In genomic region chr19:29826686-29827085, GRCm38 (mm10) we compare ENCODE assay signal across 9 mouse cellular contexts. TPM values are rescaled to one million over a fixed set of nuclear protein-coding genes. Genes with fewer than 3 reads are reported as not detected.
DNase-seq lines count a peak whose midpoint lies in the region; ATAC-seq and TF ChIP-seq lines count a peak whose summit lies in the region.
"Had no signal": no experiment of that assay in that cellular context is flagged by ENCODE, and none has a peak within 500 bp of the region (broad histone marks: within the 10 kb centered on the region; RNA-seq: fewer than 3 reads in every experiment).

No protein-coding gene starts in this region.

- TF ChIP-seq EP300 in MEL (IDR thresholded peaks at IDR 0.05; ENCODE audit: low read depth in 1 of 2, low read length in 2 of 2), result no peak

- DNase-seq in MEL (ENCODE audit: low read depth, low spot score), result peak; percentile 73
- DNase-seq in kidney, postnatal 0 days (ENCODE audit: low spot score), result peak; percentile 89
- DNase-seq in midbrain, postnatal 0 days (ENCODE audit: low spot score), result peak; percentile 70
- DNase-seq in B cell, adult 2 months, result no peak

- WGBS in hindbrain, embryonic 13.5 days, result 90% methylated on average over 1 of the region's 1 CpGs
- WGBS in hindbrain, embryonic 12.5 days, result 73% methylated on average over 1 of the region's 1 CpGs
- WGBS in forebrain, embryonic 16.5 days, result 71% methylated on average over 1 of the region's 1 CpGs
- 75% methylated on average over 1 of the region's 1 CpGs for WGBS in kidney, postnatal 0 days
- 81% methylated on average over 1 of the region's 1 CpGs for WGBS in midbrain, postnatal 0 days

- no peak overlapping the region for H3K4me3 ChIP-seq in hindbrain, embryonic 13.5 days
- H3K4me3 ChIP-seq in hindbrain, embryonic 12.5 days, result no peak overlapping the region
- H3K4me3 ChIP-seq in MEL (ENCODE audit: control insufficient read depth in 1 of 2, insufficient read depth in 1 of 2, low read depth in 2 of 2, low read length in 2 of 2), result no peak overlapping the region
- no peak overlapping the region for H3K4me3 ChIP-seq in forebrain, embryonic 16.5 days (replicated peaks; ENCODE audit: low read length)
- no peak overlapping the region for H3K4me3 ChIP-seq in kidney, postnatal 0 days (replicated peaks; ENCODE audit: low read depth, low read length)
- no peak overlapping the region for H3K4me3 ChIP-seq in midbrain, postnatal 0 days (ENCODE audit: low read depth, low read length)
- H3K4me3 ChIP-seq: limb, embryonic 12.5 days had no signal

- no peaks in the 10 kb centered on the region for H3K36me3 ChIP-seq in hindbrain, embryonic 13.5 days
- H3K36me3 ChIP-seq in hindbrain, embryonic 12.5 days, result no peaks in the 10 kb centered on the region
- H3K36me3 ChIP-seq in MEL (ENCODE audit: control insufficient read depth in 1 of 2, insufficient read depth in 2 of 2, low read length in 2 of 2), result peaks cover 0 to 9% of the 10 kb centered on the region in 2 experiments; a peak in 2 of 4 replicates
- H3K36me3 ChIP-seq in forebrain, embryonic 16.5 days (ENCODE audit: control insufficient read depth, insufficient read depth), result no peaks in the 10 kb centered on the region
- H3K36me3 ChIP-seq in kidney, postnatal 0 days (ENCODE audit: insufficient read depth, low read length), result no peaks in the 10 kb centered on the region
- no peaks in the 10 kb centered on the region for H3K36me3 ChIP-seq in midbrain, postnatal 0 days (ENCODE audit: insufficient read depth, low read length)
- H3K36me3 ChIP-seq: limb, embryonic 12.5 days had no signal

- no peak overlapping the region for H3K9ac ChIP-seq in hindbrain, embryonic 13.5 days
- H3K9ac ChIP-seq in hindbrain, embryonic 12.5 days, result no peak overlapping the region
- H3K9ac ChIP-seq in MEL (ENCODE audit: control insufficient read depth, low read depth, low read length, poor library complexity, severe bottlenecking), result no peak overlapping the region
- H3K9ac ChIP-seq in forebrain, embryonic 16.5 days (replicated peaks; ENCODE audit: low read depth, low read length), result no peak overlapping the region
- no peak overlapping the region for H3K9ac ChIP-seq in kidney, postnatal 0 days (ENCODE audit: low read depth, low read length)
- no peak overlapping the region for H3K9ac ChIP-seq in midbrain, postnatal 0 days (replicated peaks; ENCODE audit: low read length, poor library complexity, severe bottlenecking)
- H3K9ac ChIP-seq: limb, embryonic 12.5 days had no signal

- TF ChIP-seq CTCF in MEL (IDR thresholded peaks at IDR 0.05 in 2 of 3, conservative IDR thresholded peaks at IDR 0.05 in 1 of 3; ENCODE audit: control insufficient read depth in 1 of 3, insufficient read depth in 1 of 3, low read depth in 2 of 3, low read length in 3 of 3, poor library complexity in 1 of 3, severe bottlenecking in 1 of 3), result peak; percentile 62 to 91 (median 72)
- TF ChIP-seq CTCF in kidney, postnatal 0 days (IDR thresholded peaks at IDR 0.05; ENCODE audit: low read depth), result peak; percentile 86
- peak; percentile 86 for TF ChIP-seq CTCF in midbrain, postnatal 0 days (IDR thresholded peaks at IDR 0.05)

- H3K4me1 ChIP-seq in hindbrain, embryonic 13.5 days (replicated peaks), result no peaks in the 10 kb centered on the region
- H3K4me1 ChIP-seq in hindbrain, embryonic 12.5 days, result no peaks in the 10 kb centered on the region
- H3K4me1 ChIP-seq in MEL (ENCODE audit: control insufficient read depth in 1 of 2, insufficient read depth in 2 of 2, low read length in 2 of 2), result peaks cover 4 to 13% of the 10 kb centered on the region in 2 experiments; a peak in 3 of 4 replicates
- no peaks in the 10 kb centered on the region for H3K4me1 ChIP-seq in forebrain, embryonic 16.5 days (replicated peaks; ENCODE audit: control insufficient read depth, insufficient read depth, low read length)
- H3K4me1 ChIP-seq in kidney, postnatal 0 days (replicated peaks; ENCODE audit: insufficient read depth, low read length), result no peaks in the 10 kb centered on the region
- no peaks in the 10 kb centered on the region for H3K4me1 ChIP-seq in midbrain, postnatal 0 days (ENCODE audit: insufficient read depth, low read length)
- H3K4me1 ChIP-seq: limb, embryonic 12.5 days had no signal

- no peak overlapping the region for H3K4me2 ChIP-seq in hindbrain, embryonic 13.5 days
- no peak overlapping the region for H3K4me2 ChIP-seq in hindbrain, embryonic 12.5 days (replicated peaks)
- no peak overlapping the region for H3K4me2 ChIP-seq in forebrain, embryonic 16.5 days (ENCODE audit: low read length)
- H3K4me2 ChIP-seq in kidney, postnatal 0 days (ENCODE audit: low read length), result no peak overlapping the region
- H3K4me2 ChIP-seq in midbrain, postnatal 0 days (ENCODE audit: low read depth, low read length, poor library complexity, severe bottlenecking), result no peak overlapping the region
- H3K4me2 ChIP-seq: limb, embryonic 12.5 days had no signal

- no peaks in the 10 kb centered on the region for H3K27me3 ChIP-seq in hindbrain, embryonic 13.5 days
- no peaks in the 10 kb centered on the region for H3K27me3 ChIP-seq in hindbrain, embryonic 12.5 days
- no peaks in the 10 kb centered on the region; a peak in 1 of 4 replicates for H3K27me3 ChIP-seq in MEL (ENCODE audit: control insufficient read depth in 1 of 2, insufficient read depth in 2 of 2, low read length in 2 of 2)
- H3K27me3 ChIP-seq in forebrain, embryonic 16.5 days (replicated peaks; ENCODE audit: control insufficient read depth, insufficient read depth, low read length), result no peaks in the 10 kb centered on the region
- H3K27me3 ChIP-seq in kidney, postnatal 0 days (ENCODE audit: insufficient read depth, low read length), result no peaks in the 10 kb centered on the region
- H3K27me3 ChIP-seq in midbrain, postnatal 0 days (ENCODE audit: insufficient read depth, low read length), result no peaks in the 10 kb centered on the region
- H3K27me3 ChIP-seq: limb, embryonic 12.5 days had no signal

- H3K27ac ChIP-seq in hindbrain, embryonic 13.5 days, result no peak overlapping the region
- H3K27ac ChIP-seq in hindbrain, embryonic 12.5 days, result no peak overlapping the region
- no peak overlapping the region for H3K27ac ChIP-seq in MEL (ENCODE audit: control insufficient read depth, low read depth, low read length)
- no peak overlapping the region for H3K27ac ChIP-seq in forebrain, embryonic 16.5 days (ENCODE audit: low read length)
- H3K27ac ChIP-seq in kidney, postnatal 0 days, result no peak overlapping the region
- no peak overlapping the region for H3K27ac ChIP-seq in midbrain, postnatal 0 days (ENCODE audit: low read depth, low read length)
- H3K27ac ChIP-seq: limb, embryonic 12.5 days had no signal

- H3K9me3 ChIP-seq in hindbrain, embryonic 13.5 days, result no peaks in the 10 kb centered on the region
- H3K9me3 ChIP-seq in hindbrain, embryonic 12.5 days (replicated peaks), result no peaks in the 10 kb centered on the region
- no peaks in the 10 kb centered on the region for H3K9me3 ChIP-seq in MEL (replicated peaks; ENCODE audit: insufficient read depth, low read length)
- no peaks in the 10 kb centered on the region for H3K9me3 ChIP-seq in forebrain, embryonic 16.5 days (ENCODE audit: control insufficient read depth, low read length)
- no peaks in the 10 kb centered on the region for H3K9me3 ChIP-seq in kidney, postnatal 0 days (replicated peaks; ENCODE audit: low read length)
- no peaks in the 10 kb centered on the region for H3K9me3 ChIP-seq in midbrain, postnatal 0 days (ENCODE audit: low read length)
- H3K9me3 ChIP-seq: limb, embryonic 12.5 days had no signal

- H3K79me2 ChIP-seq in MEL (ENCODE audit: control insufficient read depth, insufficient read depth, low read length, poor library complexity), result no peaks in the 10 kb centered on the region

- TF ChIP-seq POLR2A in MEL (IDR thresholded peaks at IDR 0.05; ENCODE audit: control insufficient read depth in 1 of 2, insufficient read depth in 1 of 2, low read depth in 1 of 2, low read length in 2 of 2, poor library complexity in 1 of 2), result no peak

- ATAC-seq in hindbrain, embryonic 13.5 days (ENCODE audit: low FRiP score), result peak; percentile 69; the same call in 1 of the 2 replicates
- no peak for ATAC-seq in hindbrain, embryonic 12.5 days (ENCODE audit: low FRiP score)
- ATAC-seq in forebrain, embryonic 16.5 days, result peak; percentile 82
- peak; percentile 81 for ATAC-seq in kidney, postnatal 0 days (replicated peaks; ENCODE audit: low FRiP score, low read depth)
- ATAC-seq in midbrain, postnatal 0 days (ENCODE audit: low FRiP score), result peak; percentile 74; the same call in 1 of the 2 replicates
- ATAC-seq in cerebellum, adult (ENCODE audit: insufficient number of reproducible peaks, low FRiP score, low TSS enrichment), result no peak

- TF ChIP-seq RAD21 in MEL (IDR thresholded peaks at IDR 0.05; ENCODE audit: low read depth, low read length), result peak; percentile 93

TF ChIP-seq in MEL, 35 proteins besides CTCF, POLR2A, EP300 and RAD21 (continues in another document):
- TF ChIP-seq MYC (IDR thresholded peaks at IDR 0.05; ENCODE audit: low read depth, low read length) (no peak), POLR2AphosphoS2 (IDR thresholded peaks at IDR 0.05; ENCODE audit: low read length) (no peak), TBP (IDR thresholded peaks at IDR 0.05; ENCODE audit: low read depth, low read length) (no peak)

RNA-seq across cellular contexts. Expression of gene Ranbp6, which starts 13.9 kb away (rescaled TPM):
- polyA plus RNA-seq in hindbrain, embryonic 13.5 days (2015; fragmentation: Nextera tagmentation; extraction: Ambion mirVana), result 45.1 and 48.6 TPM in 2 replicates
- polyA plus RNA-seq in hindbrain, embryonic 12.5 days (2016; fragmentation: Nextera tagmentation; extraction: Ambion mirVana), result 41.8 and 45.9 TPM in 2 replicates
- 18.3 and 22.6 TPM in 2 replicates for total RNA-seq in MEL (2012; rRNA removed)
- polyA plus RNA-seq in MEL (2012; ENCODE audit: insufficient read depth in 1 of 2, insufficient read length in 2 of 2, low read depth in 1 of 2, low replicate concordance in 2 of 2, missing spikeins in 1 of 2), result 10 to 100 TPM in 1 of 2 experiments, not detected in 1; 23.7 TPM
- 43.5 and 44.8 TPM in 2 replicates for polyA plus RNA-seq in forebrain, embryonic 16.5 days (2015; fragmentation: Nextera tagmentation; extraction: Ambion mirVana)
- polyA plus RNA-seq in kidney, postnatal 0 days (2015; fragmentation: Nextera tagmentation; extraction: Ambion mirVana), result 12.8 and 14.2 TPM in 2 replicates
- total RNA-seq in midbrain, postnatal 0 days (2014; rRNA removed), result 47.2 and 62.2 TPM in 2 replicates
- polyA plus RNA-seq in midbrain, postnatal 0 days (2015; fragmentation: Nextera tagmentation; extraction: Ambion mirVana), result 38.8 and 39.4 TPM in 2 replicates

RNA-seq across cellular contexts. Expression of gene 9930021J03Rik, which starts 20.9 kb away (rescaled TPM):
- polyA plus RNA-seq in hindbrain, embryonic 13.5 days (2015; fragmentation: Nextera tagmentation; extraction: Ambion mirVana), result 7.5 and 7.8 TPM in 2 replicates
- 8.3 and 8.8 TPM in 2 replicates for polyA plus RNA-seq in hindbrain, embryonic 12.5 days (2016; fragmentation: Nextera tagmentation; extraction: Ambion mirVana)
- total RNA-seq in MEL (2012; rRNA removed), result 19.9 and 20.6 TPM in 2 replicates
- polyA plus RNA-seq in MEL (2012; ENCODE audit: insufficient read depth in 1 of 2, insufficient read length in 2 of 2, low read depth in 1 of 2, low replicate concordance in 2 of 2, missing spikeins in 1 of 2), result 100 to 1,000 TPM in 1 of 2 experiments, 10 to 100 TPM in 1; 40.9 to 216 TPM
- 7.1 and 7.7 TPM in 2 replicates for polyA plus RNA-seq in forebrain, embryonic 16.5 days (2015; fragmentation: Nextera tagmentation; extraction: Ambion mirVana)
- 5.0 and 5.9 TPM in 2 replicates for polyA plus RNA-seq in kidney, postnatal 0 days (2015; fragmentation: Nextera tagmentation; extraction: Ambion mirVana)
- total RNA-seq in midbrain, postnatal 0 days (2014; rRNA removed), result 27.0 and 27.5 TPM in 2 replicates
- polyA plus RNA-seq in midbrain, postnatal 0 days (2015; fragmentation: Nextera tagmentation; extraction: Ambion mirVana), result 5.1 and 6.3 TPM in 2 replicates

Comparison
In these comparisons a context has a peak if more than half of its experiments do, and no peak if none do; other contexts are left out.
1. ATAC-seq: peak in hindbrain, embryonic 13.5 days (single experiment), forebrain, embryonic 16.5 days (single experiment), kidney, postnatal 0 days (single experiment) and midbrain, postnatal 0 days (single experiment); none in hindbrain, embryonic 12.5 days (single experiment) and cerebellum, adult (single experiment).
2. DNase-seq: peak in MEL (single experiment), kidney, postnatal 0 days (single experiment) and midbrain, postnatal 0 days (single experiment); none in B cell, adult 2 months (0 of 2).
3. Peak in every context shown above with its lines, with median percentiles within 50 percentile points of each other: CTCF ChIP-seq.